Mouse (Mus musculus) CH12.LX (cell line): ENCODE results near the gene Pik3c2g. TPM values are rescaled to one million over a fixed set of nuclear protein-coding genes. Genes with fewer than 3 reads are reported as not detected.
"Not testable (repeated sequence)": the region's sequence is repeated elsewhere in the genome, so short reads cannot be mapped to it uniquely, and the experiment has no call there.

Experiments
- DNase-seq: peaks from one replicate; pipeline ENCODE4 v3.0.0-alpha.2; 2013; ENCODE audit errors: extremely low read depth
- H3K27ac ChIP-seq: 2 replicates; pipeline ENCODE4 v1.5.1; 2012; ENCODE audit warnings: low read depth, mild to moderate bottlenecking, control low read depth, moderate library complexity; ENCODE audit not compliant: insufficient read depth
- H3K27me3 ChIP-seq: replicated peaks from 2 replicates; pipeline ENCODE3; 2012; ENCODE audit warnings: inconsistent platforms
- H3K36me3 ChIP-seq, 2 experiments: replicated peaks in 1 of 2; 2 replicates each; pipeline versions ENCODE3 to v1.6.1; 2012; ENCODE audit warnings: inconsistent platforms in 1 of 2, low read length in 1 of 2, mild to moderate bottlenecking in 1 of 2, mixed read lengths in 1 of 2, moderate library complexity in 1 of 2; ENCODE audit not compliant: control insufficient read depth in 1 of 2, insufficient read depth in 1 of 2
- H3K4me1 ChIP-seq, 2 experiments: 2 replicates each; pipeline ENCODE4 v1.6.1; 2012; ENCODE audit warnings: inconsistent platforms in 1 of 2, moderate library complexity in 1 of 2; ENCODE audit not compliant: insufficient read depth in 2 of 2, control insufficient read depth in 1 of 2
- H3K4me2 ChIP-seq: 2 replicates; pipeline ENCODE4 v1.6.1; 2012; ENCODE audit warnings: low read depth, mild to moderate bottlenecking, control low read depth; ENCODE audit not compliant: poor library complexity, insufficient read depth, severe bottlenecking
- H3K4me3 ChIP-seq, 3 experiments: fragments of 150-350 bp in 1 of 3; sonication (generic) in 1 of 3; replicated peaks in 1 of 3; 2 replicates each; pipeline versions ENCODE3 to v1.5.1; 2011 to 2012; ENCODE audit warnings: low read depth in 2 of 3, low read length in 2 of 3, mild to moderate bottlenecking in 2 of 3, moderate library complexity in 2 of 3, control low read depth in 1 of 3, improper control_type of control experiment in 1 of 3, inconsistent platforms in 1 of 3, mixed read lengths in 1 of 3; ENCODE audit not compliant: poor library complexity in 1 of 3
- H3K79me2 ChIP-seq: replicated peaks from 2 replicates; pipeline ENCODE4 v1.6.1; 2012; ENCODE audit warnings: mild to moderate bottlenecking, moderate library complexity; ENCODE audit not compliant: control insufficient read depth, poor library complexity, insufficient read depth, severe bottlenecking; ENCODE audit errors: extremely low read depth
- H3K9ac ChIP-seq: 2 replicates; pipeline ENCODE4 v1.6.1; 2012; ENCODE audit warnings: low read depth, mild to moderate bottlenecking, control low read depth, moderate library complexity; ENCODE audit not compliant: insufficient read depth
- H3K9me3 ChIP-seq: replicated peaks from 2 replicates; pipeline ENCODE3; 2012; ENCODE audit warnings: low read length, inconsistent platforms, mixed read lengths
- CTCF ChIP-seq, 2 experiments: IDR thresholded peaks in 1 of 2; conservative IDR thresholded peaks in 1 of 2; 2 replicates each; pipeline ENCODE4 v1.5.1; 2011 to 2012; ENCODE audit warnings: low read depth in 2 of 2, low read length in 2 of 2, improper control_type of control experiment in 1 of 2, inconsistent platforms in 1 of 2, mild to moderate bottlenecking in 1 of 2, moderate library complexity in 1 of 2
- GABPA ChIP-seq: IDR thresholded peaks from 2 replicates; pipeline ENCODE4 v1.6.1; 2012; ENCODE audit warnings: low read depth, low read length, improper control_type of control experiment, inconsistent platforms; ENCODE audit not compliant: insufficient replicate concordance
- IRF4 ChIP-seq: IDR thresholded peaks from 2 replicates; pipeline ENCODE4 v1.6.1; 2014; ENCODE audit warnings: low read depth, mild to moderate bottlenecking, inconsistent platforms, low read length, improper control_type of control experiment
- JUND ChIP-seq: conservative IDR thresholded peaks from 2 replicates; pipeline ENCODE4 v1.6.1; 2011; ENCODE audit warnings: low read depth, low read length, improper control_type of control experiment
- KAT2A ChIP-seq: IDR thresholded peaks from 2 replicates; pipeline ENCODE4 v1.6.1; 2012; ENCODE audit warnings: low read length, improper control_type of control experiment, inconsistent platforms; ENCODE audit not compliant: insufficient replicate concordance
- MAFK ChIP-seq: IDR thresholded peaks from 2 replicates; pipeline ENCODE4 v1.6.1; 2011; ENCODE audit warnings: low read length, improper control_type of control experiment; ENCODE audit not compliant: insufficient replicate concordance
- SIN3A ChIP-seq: IDR thresholded peaks from 2 replicates; pipeline ENCODE4 v1.6.1; 2012; ENCODE audit warnings: low read length, improper control_type of control experiment, inconsistent platforms
- UBTF ChIP-seq: IDR thresholded peaks from 2 replicates; pipeline ENCODE4 v1.6.1; 2012; ENCODE audit warnings: low read depth, mild to moderate bottlenecking, inconsistent platforms, low read length, improper control_type of control experiment, moderate library complexity
- USF2 ChIP-seq: conservative IDR thresholded peaks from 2 replicates; pipeline ENCODE4 v1.6.1; 2011; ENCODE audit warnings: low read depth, low read length, improper control_type of control experiment
- ZNF384 ChIP-seq: IDR thresholded peaks from 2 replicates; pipeline ENCODE4 v1.6.1; 2012; ENCODE audit warnings: low read depth, low read length, improper control_type of control experiment, inconsistent platforms
- dilution Hi-C: fragments of 300-500 bp; cut with MboI; formaldehyde crosslinking; loops from 2 replicates; pipeline ENCODE4 v1.14.3; 2020; ENCODE audit warnings: low sequenced_read_pairs; ENCODE audit not compliant: extremely low pct_unique_long_range_greater_than_20kb, extremely low pct_ligation_motif_present
- in situ Hi-C: fragments of 300-500 bp; cut with MboI; formaldehyde crosslinking; loops from 3 replicates; pipeline ENCODE4 v1.14.3; 2019; ENCODE audit warnings: low sequenced_read_pairs, low pct_ligation_motif_present, low pct_unique_long_range_greater_than_20kb, mixed read lengths
- polyA plus RNA-seq: library from polyadenylated mRNA; unstranded; fragments of >175 nt; gene quantifications from 2 replicates; pipeline ENCODE4 v1.2.1, GENCODE M21; 2012; ENCODE audit warnings: low read depth; ENCODE audit not compliant: insufficient read length
- total RNA-seq, 2 experiments: library from RNA; depleted of rRNA; stranded (reverse); fragments of 300-350 nt in 1 of 2; fragments of >200 nt in 1 of 2; gene quantifications; 2 replicates each; pipeline ENCODE4 v1.2.3; 2012 to 2014

Pik3c2g gene
- total and polyA plus RNA-seq, 3 experiments: not detected

DNA sequence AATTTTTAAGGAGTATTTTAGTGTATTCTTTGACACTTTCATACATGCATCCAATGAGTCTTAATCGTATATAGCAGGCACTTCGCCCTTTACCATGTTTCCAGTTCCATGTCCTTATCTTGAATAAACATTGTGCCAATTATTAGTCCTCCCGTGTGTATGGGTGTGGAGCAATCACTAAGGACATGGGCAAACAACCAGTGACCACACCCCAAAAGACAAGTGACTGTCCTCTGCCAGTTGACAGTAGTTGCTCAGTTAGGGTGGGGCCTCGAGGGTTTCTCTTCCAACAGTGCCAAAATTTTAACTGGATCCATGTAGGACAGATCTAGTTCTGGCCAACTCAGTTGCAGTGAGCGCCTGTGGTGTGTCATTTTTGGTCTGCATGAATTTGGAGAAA lies 341.7 kb downstream of the Pik3c2g start:
- H3K4me1 ChIP-seq: no peaks in the 10 kb centered on the region
- H3K27ac ChIP-seq: no peak overlapping the region
- H3K4me2 ChIP-seq: no peak overlapping the region
- no peaks in the 10 kb centered on the region for H3K79me2 ChIP-seq
- no peak for TF ChIP-seq UBTF
- no peak for TF ChIP-seq JUND
- no peak for TF ChIP-seq ZNF384
- TF ChIP-seq IRF4: no peak
- no peak for TF ChIP-seq GABPA
- TF ChIP-seq MAFK: no peak
- no peak overlapping the region for H3K9ac ChIP-seq
- in situ Hi-C loops: no loop called here
- H3K9me3 ChIP-seq: peaks cover 25% of the 10 kb centered on the region
- H3K27me3 ChIP-seq: no peaks in the 10 kb centered on the region
- DNase-seq: no peak
- H3K4me3 ChIP-seq: no peak overlapping the region
- no peaks in the 10 kb centered on the region for H3K36me3 ChIP-seq
- dilution Hi-C loops: no loop called here

- H3K27me3 ChIP-seq: no peaks in the 10 kb centered on the region
- no peak for DNase-seq
- TF ChIP-seq SIN3A (no peak), GABPA (no peak), CTCF (conservative IDR thresholded peaks at IDR 0.05 in 1 of 2, IDR thresholded peaks at IDR 0.05 in 1 of 2; ENCODE audit: low read depth in 2 of 2, low read length in 2 of 2) (no peak), KAT2A (no peak), USF2 (no peak)
- TF ChIP-seq, all 38 proteins: peak for 0
- H3K79me2 ChIP-seq: no peaks in the 10 kb centered on the region
- H3K36me3 ChIP-seq: no peaks in the 10 kb centered on the region
- H3K9me3 ChIP-seq: peaks cover 36% of the 10 kb centered on the region
- H3K4me2 ChIP-seq: no peak overlapping the region
- no peak overlapping the region for H3K9ac ChIP-seq
- H3K27ac ChIP-seq: no peak overlapping the region
- dilution Hi-C loops: no loop called here
- in situ Hi-C loops: no loop called here
- no peaks in the 10 kb centered on the region for H3K4me1 ChIP-seq
- no peak overlapping the region for H3K4me3 ChIP-seq
These were observed 347.8 kb downstream of the Pik3c2g start for GRCm38 (mm10) chr6:139934861-139935260.

DNA sequence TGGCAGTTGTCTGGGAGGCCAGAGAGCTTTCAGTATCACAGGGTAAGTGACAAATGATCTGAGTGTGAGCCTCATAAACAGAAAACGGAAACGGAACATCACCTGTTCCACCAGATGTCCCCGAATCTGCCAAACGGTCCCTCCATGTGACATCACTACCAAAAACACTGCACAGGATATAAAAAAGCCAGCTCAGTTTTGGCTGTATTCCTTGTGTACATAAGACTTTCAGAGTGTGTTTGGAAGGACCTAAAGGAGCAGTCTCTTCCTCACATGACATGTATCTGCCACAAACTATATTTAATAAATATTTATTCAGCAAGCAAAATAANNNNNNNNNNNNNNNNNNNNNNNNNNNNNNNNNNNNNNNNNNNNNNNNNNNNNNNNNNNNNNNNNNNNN lies 350.6 kb downstream of the Pik3c2g start:
- H3K27me3 ChIP-seq, dilution Hi-C loops, H3K4me3 ChIP-seq, H3K9ac ChIP-seq, H3K4me2 ChIP-seq, H3K4me1 ChIP-seq, H3K36me3 ChIP-seq, DNase-seq, H3K79me2 ChIP-seq, H3K27ac ChIP-seq, in situ Hi-C loops: not testable (repeated sequence)
- peaks cover 39% of the 10 kb centered on the region for H3K9me3 ChIP-seq
